Mouse (Mus musculus): ENCODE data around the gene Ncoa1. TPM values are rescaled to one million over a fixed set of nuclear protein-coding genes. Genes with fewer than 3 reads are reported as not detected.
"Not testable (repeated sequence)": the region's sequence is repeated elsewhere in the genome, so short reads cannot be mapped to it uniquely, and the experiment has no call there.

Gene Ncoa1
- total RNA-seq, 2 experiments from 2014 or later, result 23.9 to 27.7 TPM

DNA sequence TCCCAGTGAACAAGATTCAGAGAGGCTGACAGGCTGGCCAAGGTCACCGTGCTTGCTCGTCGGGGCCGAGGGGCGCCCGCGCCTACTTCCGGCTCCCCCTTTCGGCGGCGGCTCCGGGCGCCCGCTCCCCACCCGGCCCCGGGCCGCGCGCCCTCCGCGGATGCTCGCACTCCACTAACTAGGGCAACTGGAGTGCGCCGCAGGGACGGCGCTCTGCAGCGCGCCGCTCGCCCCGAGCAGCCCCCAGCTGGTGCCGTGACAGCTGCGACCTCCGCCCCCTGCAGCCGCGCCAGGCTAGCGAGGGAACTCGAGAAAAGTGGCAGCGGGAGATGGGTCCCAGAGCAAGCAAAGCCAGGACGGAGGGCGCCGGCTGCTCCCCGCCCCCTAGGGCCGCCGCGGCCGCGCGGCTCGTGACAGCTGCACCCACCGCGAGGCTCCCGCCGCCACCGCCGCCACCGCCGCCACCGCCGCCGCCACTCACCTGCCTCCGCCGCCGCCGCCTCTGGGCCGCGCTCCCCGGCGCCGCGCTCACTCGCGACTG lies 621 bp downstream of the Ncoa1 start:
- DNase-seq (ENCODE audit: low spot score), result peak; percentile 32

DNA sequence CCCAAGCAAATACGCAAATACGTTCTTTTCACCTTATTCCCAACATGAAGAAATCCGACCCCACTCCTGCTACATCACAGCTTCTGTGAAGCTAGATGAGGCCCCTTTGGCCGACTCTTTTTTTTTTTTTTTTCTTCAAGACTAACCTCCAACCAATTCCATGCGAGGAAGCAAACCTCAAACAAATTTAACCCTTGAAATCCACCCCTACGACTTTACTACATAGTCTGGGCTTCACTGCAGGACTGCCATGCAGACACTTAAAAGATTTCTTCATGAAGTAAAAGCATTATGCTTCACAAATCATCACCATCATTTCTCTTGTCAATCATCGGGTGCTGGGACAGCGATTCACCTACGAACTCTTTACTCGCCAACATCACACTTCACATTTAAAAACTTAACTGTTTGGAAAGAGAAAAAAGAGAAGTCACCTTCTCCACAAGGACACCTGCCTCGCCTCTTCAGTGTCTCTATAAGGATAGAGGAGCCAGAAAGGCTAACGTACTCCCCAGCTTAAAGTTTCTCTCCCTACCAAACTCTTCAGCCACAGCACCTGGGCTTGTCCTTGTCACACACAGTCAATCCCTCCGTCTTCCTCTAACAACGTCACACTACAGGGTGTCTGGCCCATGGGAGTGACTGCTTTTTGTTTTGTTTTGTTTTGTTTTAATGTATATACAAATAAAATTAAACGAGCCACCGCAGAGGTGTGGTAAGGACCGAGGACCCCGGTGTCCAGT lies 1.6 kb downstream of the Ncoa1 start:
- no peak for DNase-seq (ENCODE audit: low spot score)

DNA sequence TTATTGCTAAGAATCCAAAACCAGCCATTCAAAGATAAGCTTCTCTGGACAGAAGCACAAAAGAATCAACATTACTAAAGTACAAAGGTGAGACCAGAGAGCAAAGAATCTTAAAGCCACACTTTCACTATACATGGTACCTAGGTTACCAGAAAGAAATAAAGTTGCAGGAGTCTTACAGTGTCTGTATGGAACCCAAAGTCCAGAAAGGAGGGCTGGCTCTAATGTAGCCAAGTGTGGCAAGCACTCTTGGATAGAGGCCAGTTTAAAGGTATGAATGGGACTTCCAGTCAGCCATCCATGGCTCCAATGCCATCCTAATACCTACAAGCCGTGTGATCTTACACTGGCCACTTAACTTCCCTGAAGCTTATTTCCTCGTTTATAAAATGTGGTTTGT lies 7.9 kb downstream of the Ncoa1 start:
- DNase-seq (ENCODE audit: low spot score), result no peak

DNA sequence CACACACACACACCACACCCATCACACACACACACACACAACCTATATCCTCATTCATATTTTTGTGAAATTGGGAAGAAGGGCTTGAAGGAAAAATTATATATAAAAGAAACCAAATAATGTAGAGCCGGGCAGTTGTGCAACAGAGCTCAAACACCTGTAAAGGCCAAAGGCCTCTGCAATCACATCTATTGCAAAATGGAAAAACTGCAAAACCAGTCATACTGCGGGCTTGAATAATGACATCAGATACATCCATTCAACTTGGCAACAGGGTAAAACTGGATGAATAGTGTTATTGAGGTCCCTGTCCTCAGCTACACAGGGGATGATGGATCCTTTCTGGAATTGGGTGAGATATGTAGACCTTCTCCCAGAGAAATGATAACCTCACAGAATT lies 13.3 kb downstream of the Ncoa1 start:
- no peak for DNase-seq (ENCODE audit: low spot score)

DNA sequence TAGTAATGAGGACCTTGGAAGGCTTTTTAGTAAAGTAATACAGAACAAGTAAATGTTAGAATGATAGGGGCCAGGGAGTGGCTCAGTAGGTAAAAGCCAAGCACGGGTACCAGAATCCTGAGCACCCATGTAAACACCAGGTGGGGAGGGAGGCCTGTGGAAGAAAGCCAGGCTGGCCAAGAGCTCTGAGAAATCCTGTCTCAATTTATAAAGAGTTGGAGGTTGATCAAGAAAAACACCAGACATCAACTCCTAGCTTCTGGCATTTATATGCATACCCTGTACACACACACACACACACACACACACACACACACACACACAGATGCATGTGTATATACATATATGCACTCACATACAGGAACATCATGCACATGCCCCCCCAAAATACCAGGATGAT lies 14.6 kb downstream of the Ncoa1 start:
- DNase-seq (ENCODE audit: low spot score), result no peak

DNA sequence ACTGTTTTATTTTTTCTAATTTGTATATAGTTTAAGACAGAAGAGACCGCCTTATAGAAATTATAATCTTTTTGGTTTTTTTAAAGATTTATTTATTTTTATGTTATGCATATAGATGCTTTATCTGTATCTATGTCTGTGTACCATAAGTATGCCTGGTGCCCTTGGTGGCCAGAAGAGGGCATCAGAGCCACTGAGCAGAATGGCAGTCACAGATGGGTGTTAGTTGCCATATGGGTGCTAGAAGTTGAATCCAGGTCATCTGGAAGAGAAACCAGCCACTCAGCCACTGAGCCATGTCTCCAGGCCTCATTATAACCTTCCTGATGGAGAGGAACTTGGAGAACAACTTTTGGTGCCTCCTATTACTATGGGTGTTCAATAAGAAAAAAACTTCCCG lies 16.0 kb downstream of the Ncoa1 start:
- no peak for DNase-seq (ENCODE audit: low spot score)

DNA sequence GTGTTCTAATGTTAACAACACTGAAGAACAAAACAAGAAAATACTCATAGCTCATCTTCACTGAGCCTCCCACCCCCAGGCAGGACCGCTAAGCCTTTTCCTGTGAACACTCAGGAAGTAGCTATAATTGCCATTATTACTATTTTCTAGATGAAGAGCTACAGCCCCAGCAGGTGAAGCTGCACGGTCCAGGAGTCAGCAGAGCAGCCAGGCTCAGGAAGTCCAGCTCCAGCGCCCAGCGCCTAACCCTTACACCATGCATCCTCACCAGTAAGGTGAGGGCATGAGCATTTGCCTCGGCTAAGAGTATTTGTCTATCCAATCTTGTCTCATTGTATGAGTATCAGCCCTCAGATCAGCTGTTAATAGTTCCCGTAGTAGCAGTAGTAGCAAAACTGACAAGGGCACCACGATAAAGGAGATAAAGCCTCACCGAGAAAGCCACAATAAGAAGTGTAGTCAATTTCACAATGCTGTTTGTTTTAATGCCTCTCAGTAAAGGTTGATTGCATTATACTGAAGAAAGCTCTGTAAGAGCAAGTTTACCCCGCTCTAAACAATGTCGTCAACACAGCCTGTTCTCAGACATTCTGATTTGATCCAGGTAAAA lies 21.9 kb downstream of the Ncoa1 start:
- DNase-seq (ENCODE audit: low spot score), result no peak

DNA sequence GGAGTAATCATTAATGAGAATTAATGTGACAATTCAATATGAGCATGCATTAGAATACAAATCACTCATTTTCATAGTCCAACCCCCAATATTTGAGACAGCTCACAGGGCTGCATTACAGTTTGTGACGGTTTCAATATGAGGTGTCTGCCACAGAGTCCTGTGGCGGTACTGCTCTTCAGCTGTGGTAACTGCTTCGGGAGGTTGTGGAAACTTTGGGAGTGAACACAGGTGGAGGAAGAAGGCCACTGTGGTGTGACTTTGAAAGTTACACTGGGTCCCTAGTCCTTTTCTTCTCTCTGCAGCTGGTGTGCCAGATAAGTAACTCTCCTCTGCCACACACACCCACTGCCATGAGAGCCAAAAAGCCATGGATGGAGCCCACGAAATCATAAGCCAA lies 22.7 kb downstream of the Ncoa1 start:
- DNase-seq (ENCODE audit: low spot score), result no peak

DNA sequence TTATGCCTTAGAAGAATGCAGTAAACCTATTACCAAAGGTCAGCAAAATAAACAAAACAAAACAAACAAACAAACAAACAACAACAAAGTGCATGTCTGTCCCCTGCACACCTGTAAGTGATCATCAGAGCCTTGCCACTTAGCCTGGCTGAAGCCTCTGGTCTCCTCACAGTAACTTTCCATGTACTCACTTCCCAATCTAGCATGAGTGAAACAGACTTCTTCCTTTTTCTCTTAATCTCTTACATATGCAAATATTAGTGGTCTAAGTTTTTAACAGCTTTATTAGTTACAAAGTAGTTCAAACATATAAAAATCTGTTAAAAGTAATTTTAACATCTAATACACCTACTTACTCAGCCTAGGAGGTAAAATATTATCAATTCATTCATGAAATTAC lies 24.7 kb downstream of the Ncoa1 start:
- no peak for DNase-seq (ENCODE audit: low spot score)

DNA sequence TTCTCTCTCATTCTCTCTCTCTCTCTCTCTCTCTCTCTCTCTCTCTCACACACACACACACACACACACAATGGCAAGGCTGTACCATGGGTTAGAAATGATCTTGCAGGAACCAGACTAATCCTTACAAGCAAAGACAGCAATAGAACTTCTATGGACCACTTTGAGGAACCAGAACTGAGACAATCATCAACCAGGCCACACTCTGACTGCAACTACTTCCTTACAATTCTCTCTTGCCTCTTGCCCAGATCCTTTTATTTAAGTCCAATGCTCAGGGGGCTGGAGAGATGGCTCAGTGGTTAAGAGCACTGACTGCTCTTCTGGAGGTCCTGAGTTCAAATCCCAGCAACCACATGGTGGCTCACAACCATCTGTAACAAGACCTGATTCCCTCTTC lies 26.5 kb downstream of the Ncoa1 start:
- not testable (repeated sequence) for DNase-seq (ENCODE audit: low spot score)

DNA sequence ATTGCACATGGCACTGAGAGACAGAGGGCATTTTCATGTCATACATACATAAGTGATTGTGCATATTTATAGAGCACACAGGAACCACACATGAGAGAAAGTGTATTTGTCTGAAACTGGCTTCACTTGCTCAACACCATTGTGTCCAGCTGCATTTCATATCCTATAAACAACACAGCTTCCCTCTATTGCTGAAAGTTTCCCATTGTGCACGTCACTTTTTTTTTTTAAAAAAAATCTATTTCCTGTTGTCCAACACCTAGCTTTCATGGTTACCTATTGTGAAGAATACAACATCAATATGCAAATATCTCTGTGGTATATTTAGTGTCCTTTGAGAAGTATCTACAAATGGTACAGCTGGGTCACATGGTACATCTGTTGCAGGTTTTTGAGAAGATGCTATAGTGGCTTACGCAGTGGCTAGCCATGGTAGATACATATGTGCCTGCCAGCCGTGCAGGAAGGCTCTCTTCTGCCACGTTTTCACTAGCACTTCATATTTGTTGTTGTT lies 28.8 kb downstream of the Ncoa1 start:
- DNase-seq (ENCODE audit: low spot score), result no peak

DNA sequence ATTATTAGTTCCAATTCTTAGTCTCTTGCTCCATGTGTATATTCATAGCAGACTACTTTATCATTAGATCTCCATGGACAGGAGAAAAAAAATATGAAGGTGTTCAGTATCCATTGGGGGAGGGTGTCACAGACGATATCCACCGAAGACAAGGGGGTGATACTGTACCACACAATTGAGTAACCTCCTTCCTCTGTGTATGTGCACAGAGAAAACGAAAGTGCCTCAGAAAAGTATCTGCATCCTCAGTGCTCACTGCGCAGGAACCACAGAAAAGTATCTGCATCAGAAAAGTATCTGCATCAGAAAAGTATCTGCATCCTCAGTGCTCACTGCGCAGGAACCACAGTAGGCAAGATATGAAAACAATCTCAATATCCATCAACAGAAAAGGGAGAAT lies 32.0 kb downstream of the Ncoa1 start:
- no peak for DNase-seq (ENCODE audit: low spot score)

DNA sequence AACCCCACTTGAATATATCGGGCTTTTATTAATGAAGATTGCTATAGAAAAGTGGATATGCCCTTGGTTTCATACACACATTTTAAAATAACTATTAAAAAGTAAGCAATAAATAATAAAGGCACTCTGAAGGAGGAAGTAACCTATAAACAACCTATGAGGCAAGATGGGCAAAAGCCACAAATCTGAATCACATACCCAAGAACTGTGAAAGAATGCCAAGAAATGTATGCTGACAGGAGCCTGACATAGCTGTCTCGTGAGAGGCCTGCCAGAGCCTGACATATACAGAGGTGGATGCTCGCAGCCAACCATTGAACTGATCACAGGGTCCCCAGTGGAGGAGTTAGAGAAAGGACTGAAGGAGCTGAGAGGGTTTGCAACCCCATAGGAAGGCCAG lies 35.5 kb downstream of the Ncoa1 start:
- DNase-seq (ENCODE audit: low spot score), result no peak

DNA sequence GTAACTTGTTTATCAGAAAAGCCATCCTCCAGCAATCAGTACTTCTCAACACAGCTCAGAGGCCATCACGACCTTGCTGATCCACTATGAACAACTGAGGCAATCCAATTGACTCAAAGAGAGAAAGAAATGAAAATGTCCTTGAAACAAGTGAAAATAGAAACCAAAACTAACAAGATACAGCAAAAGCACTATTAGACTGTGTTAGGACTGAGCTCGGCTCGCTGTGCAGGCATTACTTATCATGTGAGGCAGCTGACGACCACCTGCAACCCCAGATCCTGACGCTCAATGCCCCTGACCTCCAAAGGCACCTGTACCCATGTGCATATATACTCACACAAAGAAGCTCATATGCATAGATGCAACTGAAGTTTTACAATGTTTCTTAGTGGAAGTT lies 40.8 kb downstream of the Ncoa1 start:
- DNase-seq (ENCODE audit: low spot score), result no peak

DNA sequence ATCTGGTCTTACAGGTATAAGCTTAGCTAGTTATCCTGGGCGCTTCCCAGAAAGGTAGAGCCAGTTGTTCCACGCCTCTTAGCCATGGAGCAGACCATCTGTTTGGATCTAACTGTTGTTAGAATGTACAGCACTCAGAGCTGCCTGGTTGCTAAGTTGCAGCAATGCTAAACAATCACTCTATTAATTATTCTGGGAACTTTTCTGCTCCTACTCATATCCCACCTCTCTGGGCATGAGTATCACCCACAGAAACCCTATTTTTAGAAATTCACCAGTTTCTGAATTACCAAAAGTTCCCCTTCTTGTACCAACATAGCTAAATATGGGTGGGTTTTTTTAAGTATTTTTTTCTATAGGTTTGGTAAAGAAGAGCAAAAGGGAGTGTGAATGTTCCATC lies 43.4 kb downstream of the Ncoa1 start:
- no peak for DNase-seq (ENCODE audit: low spot score)

DNA sequence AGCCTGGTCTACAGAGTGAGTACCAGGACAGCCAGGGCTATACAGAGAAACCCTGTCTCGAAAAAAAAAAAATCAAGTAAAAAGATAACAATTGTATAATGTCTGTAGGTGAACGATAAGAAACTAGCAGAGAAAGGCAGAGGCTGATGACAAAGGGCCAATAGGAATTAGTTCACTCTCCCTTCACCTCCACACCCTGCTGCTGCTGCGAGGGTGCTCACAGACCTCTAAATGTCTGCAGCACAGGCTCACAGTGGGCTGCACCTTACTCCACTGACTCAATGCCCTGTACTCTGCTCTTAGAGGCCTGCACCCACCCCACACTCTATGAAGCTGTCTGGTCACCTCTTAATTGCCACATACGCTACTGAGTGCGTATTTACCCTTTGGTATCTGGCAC lies 45.0 kb downstream of the Ncoa1 start:
- no peak for DNase-seq (ENCODE audit: low spot score)

DNA sequence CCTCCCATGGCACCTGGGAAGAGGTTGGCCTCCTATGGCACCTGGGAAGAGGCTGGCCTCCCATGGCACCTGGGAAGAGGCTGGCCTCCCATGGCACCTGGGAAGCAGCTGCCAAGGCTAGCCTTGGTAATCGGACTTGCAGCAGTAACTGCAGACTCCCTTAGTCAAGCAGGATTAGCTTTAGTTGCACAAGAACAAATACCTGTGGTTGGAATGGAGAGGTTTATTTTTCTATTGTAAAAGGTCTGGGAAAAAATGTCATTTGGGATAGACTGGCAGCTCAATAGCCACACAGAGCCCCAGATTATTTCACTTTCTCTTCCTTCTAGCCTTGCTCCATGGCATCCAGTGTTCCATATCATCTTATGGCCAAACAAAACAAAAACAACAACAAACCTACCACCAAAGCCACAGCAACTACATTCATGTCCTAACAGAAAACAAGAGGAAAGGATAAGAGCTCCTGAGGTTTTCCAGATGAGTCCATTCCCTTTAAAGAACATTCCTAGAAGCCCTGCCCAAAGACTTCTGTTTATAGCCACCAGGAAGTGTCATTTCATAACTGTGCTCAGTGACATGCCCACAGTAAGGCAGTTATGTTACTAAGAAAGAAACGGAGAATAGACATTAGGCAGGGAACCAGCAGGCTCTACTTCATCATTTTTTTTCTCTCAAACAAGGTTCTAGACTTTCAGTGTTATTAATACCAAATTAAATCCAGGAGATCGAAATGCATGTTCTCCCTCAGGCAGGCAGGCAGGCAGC lies 46.7 kb downstream of the Ncoa1 start:
- DNase-seq (ENCODE audit: low spot score), result peak; percentile 24

DNA sequence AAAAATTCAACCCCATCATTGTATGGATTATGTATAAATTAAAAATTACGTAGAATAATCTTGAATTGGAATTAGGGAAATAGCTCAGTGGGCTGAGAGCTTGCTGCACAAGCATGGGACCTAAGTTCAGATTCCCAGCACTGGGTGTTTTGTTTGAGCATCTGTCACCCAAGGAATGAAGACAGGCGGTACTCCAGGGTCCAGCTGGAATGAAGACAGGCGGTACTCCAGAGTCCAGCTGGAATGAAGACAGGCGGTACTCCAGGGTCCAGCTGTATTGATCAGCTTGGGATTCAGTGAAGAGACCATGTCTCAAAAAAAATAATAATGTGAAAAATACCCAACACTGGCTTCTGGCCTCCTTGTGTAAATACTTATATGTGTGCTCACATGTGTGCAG lies 58.2 kb downstream of the Ncoa1 start:
- no peak for DNase-seq (ENCODE audit: low spot score)

DNA sequence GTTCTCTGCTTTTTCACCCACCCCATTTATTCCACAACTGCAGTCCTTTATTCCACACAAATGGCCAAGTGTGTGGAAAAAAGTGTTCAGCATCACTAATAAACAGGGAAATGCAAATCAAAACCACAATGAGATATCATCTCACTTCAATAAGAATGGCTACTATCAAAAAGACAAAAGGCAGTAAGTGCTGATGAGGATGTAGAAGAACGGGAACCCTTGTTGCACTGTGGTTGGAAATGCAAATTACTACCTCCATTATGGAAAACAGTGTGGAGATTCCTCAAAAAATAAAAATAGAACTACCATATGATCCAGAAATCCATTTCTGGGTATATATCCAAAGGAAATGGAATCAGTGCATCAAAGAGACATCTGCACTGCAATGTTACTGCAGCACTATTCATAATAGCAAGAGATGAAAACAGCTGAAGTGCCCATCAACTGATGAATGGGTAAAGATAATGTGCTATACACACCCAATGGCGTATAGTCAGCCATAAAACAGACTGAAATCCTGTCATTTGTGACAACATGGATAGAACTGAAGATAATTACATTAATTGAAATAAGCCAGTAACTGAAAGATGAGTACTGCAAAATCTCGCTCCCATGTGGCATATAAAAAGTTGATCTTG lies 59.2 kb downstream of the Ncoa1 start:
- DNase-seq (ENCODE audit: low spot score), result no peak

DNA sequence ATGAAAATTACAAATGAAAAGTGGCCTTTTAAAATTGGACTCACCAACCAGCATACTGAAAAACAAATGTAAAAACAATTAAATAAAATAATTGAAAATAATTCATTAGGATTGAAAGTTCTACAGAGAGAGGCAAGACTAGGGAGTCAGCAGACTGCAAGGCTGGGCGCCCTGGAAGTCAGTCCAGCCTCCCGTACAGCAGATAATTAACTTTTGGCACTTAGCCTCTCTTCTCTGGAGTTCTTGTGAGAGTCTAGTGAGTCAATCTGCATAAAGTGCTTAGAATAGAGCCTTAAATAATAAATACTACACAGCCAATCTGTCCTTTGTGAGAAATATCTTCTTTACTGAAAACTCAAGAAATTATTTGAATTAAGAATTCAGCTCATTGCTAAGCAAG lies 69.9 kb downstream of the Ncoa1 start:
- DNase-seq (ENCODE audit: low spot score), result no peak

DNA sequence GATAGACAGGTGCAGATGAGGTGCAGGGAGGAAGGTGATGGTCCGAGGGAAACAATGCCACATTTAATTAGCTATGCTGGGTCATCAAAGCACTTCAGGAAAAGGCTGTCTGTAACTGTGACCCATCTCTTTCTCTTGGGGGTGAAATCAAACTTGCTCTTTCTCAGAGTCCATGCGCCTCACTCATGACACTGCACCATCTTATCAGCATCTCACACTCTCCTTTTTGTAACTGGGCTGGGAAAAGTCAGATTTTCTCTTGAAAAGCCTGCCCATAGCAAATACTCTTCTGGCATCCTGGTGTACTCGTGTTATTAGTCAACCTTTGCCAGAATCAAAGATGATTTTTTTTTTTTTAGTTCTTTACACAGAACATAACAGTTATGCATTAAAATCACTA lies 70.8 kb downstream of the Ncoa1 start:
- DNase-seq (ENCODE audit: low spot score), result no peak

DNA sequence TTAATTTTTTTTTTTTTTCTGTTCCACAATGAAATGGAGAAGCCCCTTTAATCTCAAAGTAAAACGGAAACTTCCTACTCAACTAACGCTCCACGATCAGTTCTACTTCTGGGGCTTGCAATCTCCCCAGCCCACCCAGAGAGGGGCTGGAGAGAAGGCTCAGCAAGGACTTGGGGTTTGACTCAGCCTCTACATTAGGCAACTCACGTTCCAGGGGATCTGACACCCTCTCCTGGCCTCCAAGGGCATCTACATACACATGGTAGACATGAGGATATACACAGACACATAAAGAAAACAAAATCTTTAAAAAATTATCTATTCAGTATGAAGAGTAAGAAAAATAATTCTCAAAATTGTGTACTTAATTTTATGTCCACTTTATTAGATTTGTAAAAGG lies 73.8 kb downstream of the Ncoa1 start:
- no peak for DNase-seq (ENCODE audit: low spot score)

All from gastrocnemius, adult 18-20 months (tissue).